Mouse (Mus musculus) heart, embryonic 16.5 days (tissue): Measurements from ENCODE around the gene Ralgps1. TPM values are rescaled to one million over a fixed set of nuclear protein-coding genes. Genes with fewer than 3 reads are reported as not detected.

Experiments
- ATAC-seq: fragments of 200-750 bp; cut with Nextera tagmentation; replicated peaks from 2 replicates; pipeline ENCODE4 v1.8.0; 2017; ENCODE audit warnings: moderate number of reproducible peaks; ENCODE audit not compliant: insufficient read depth, low FRiP score; ENCODE audit errors: extremely low read depth
- H3K27ac ChIP-seq: fragments of 300-500 bp; sonication (generic); 2 replicates; pipeline ENCODE4 v1.5.1; 2014; ENCODE audit warnings: mild to moderate bottlenecking, low read length, control low read depth, moderate library complexity
- H3K27me3 ChIP-seq: fragments of 300-500 bp; sonication (generic); 2 replicates; pipeline ENCODE4 v1.6.1; 2014; ENCODE audit warnings: low read length, mixed read lengths; ENCODE audit not compliant: control insufficient read depth, insufficient read depth
- H3K36me3 ChIP-seq: fragments of 300-500 bp; sonication (generic); 2 replicates; pipeline ENCODE4 v1.6.1; 2014; ENCODE audit not compliant: control insufficient read depth, insufficient read depth
- H3K4me1 ChIP-seq: fragments of 300-500 bp; sonication (generic); 2 replicates; pipeline ENCODE4 v1.6.1; 2014; ENCODE audit warnings: low read length, mixed read lengths; ENCODE audit not compliant: control insufficient read depth, insufficient read depth
- H3K4me2 ChIP-seq: fragments of 300-500 bp; sonication (generic); 2 replicates; pipeline ENCODE4 v1.6.1; 2014; ENCODE audit warnings: low read depth, mild to moderate bottlenecking, control low read depth, low read length
- H3K4me3 ChIP-seq: fragments of 300-500 bp; sonication (generic); 2 replicates; pipeline ENCODE4 v1.5.1; 2014; ENCODE audit warnings: mild to moderate bottlenecking, control low read depth, low read length
- H3K9ac ChIP-seq: fragments of 300-500 bp; sonication (generic); 2 replicates; pipeline ENCODE4 v1.6.1; 2014; ENCODE audit warnings: low read length, control low read depth
- H3K9me3 ChIP-seq: fragments of 300-500 bp; sonication (generic); replicated peaks from 2 replicates; pipeline ENCODE4 v1.6.1; 2016; ENCODE audit warnings: low read length; ENCODE audit not compliant: control insufficient read depth
- WGBS: fragments of 180-500 bp; shearing (Covaris S2); extraction: QIAGEN DNeasy Blood & Tissue Kit; methylation state at CpG from one replicate; pipeline ENCODE4 v1.1.7; 2014; 5-methylcytosine and 5-hydroxymethylcytosine counted together
- polyA plus RNA-seq: library from polyadenylated mRNA; unstranded; fragments of >200 nt; fragmentation: Nextera tagmentation; extraction: Ambion mirVana; gene quantifications from 2 replicates; pipeline ENCODE4 v1.2.1, GENCODE M21; 2015

The Ralgps1 gene
- polyA plus RNA-seq, 1 experiment from 2014 or later, result 4.6 TPM

DNA sequence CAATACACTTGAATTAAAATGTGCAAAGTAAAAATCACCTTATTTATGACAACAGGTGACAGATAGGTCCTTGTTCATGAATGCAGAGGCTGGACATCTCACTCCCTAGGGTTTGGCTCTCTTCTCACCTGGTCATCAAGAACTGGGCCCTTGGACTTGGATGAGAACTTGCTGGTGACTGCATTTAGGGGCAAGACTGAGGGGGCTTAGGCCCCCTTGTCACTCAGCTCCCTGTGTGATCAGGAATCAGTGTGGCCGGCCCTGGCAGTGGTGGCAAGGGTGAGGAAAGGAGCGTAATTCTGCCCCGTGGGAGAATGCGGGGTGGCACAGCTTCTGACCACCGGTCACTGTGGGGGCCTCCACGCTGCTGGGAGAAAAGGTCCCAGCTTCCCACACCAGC lies 234.9 kb downstream of the Ralgps1 start:
- Histone ChIP-seq H3K4me2 (no peak overlapping the region), H3K4me3 (no peak overlapping the region), H3K36me3 (no peaks in the 10 kb centered on the region), H3K27ac (no peak overlapping the region), H3K27me3 (0 out of 2 replicates have a peak, but pooled peaks cover 4% of the 10 kb centered on the region), H3K9ac (no peak overlapping the region), H3K9me3 (no peaks in the 10 kb centered on the region), H3K4me1 (peaks cover 5% of the 10 kb centered on the region)
- ATAC-seq, result no peak
- 87% methylated on average over 6 of the region's 6 CpGs for WGBS

DNA sequence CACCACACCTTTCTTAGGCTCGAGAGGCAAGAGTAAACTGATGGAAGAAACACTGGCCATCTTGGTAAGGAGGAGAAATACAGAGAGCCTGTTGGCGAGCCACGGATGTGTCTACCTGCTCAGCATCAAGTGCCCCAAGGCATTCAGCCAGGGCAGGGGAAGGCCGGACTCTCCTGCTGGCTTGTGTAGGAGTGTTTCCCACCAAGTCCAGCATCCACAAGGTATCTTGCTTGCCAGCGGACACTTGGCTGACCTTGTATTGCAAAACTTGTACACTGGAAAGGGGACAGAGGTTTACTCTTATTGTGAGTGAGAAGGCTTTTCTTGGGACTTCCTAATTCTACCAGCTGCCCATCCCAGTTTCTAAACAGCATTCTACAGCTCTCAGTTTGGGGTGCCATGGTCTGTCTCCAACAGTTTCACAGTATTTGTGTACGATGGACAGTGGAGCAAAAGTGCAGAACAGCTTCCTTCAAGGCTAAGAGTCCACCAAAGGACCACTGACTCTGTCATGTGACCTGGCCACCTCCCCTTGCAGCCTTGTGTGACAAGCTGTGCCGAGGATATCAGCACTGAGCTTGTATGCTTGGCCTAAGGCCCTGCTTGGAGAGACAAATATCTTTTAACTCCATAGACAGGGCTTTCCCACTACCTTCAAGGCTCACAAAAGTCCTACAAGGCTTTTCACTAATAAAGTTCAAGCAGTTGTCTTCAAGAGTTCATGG lies 236.4 kb downstream of the Ralgps1 start:
- no peaks in the 10 kb centered on the region for H3K36me3 ChIP-seq
- no peaks in the 10 kb centered on the region for H3K9me3 ChIP-seq
- no peak overlapping the region for H3K9ac ChIP-seq
- no peak overlapping the region for H3K4me2 ChIP-seq
- H3K4me3 ChIP-seq, result no peak overlapping the region
- 0 out of 2 replicates have a peak, but pooled peaks cover 4% of the 10 kb centered on the region for H3K27me3 ChIP-seq
- no peak for ATAC-seq
- H3K4me1 ChIP-seq, result peaks cover 5% of the 10 kb centered on the region
- H3K27ac ChIP-seq, result no peak overlapping the region
- WGBS, result 61% methylated on average over 7 of the region's 7 CpGs

DNA sequence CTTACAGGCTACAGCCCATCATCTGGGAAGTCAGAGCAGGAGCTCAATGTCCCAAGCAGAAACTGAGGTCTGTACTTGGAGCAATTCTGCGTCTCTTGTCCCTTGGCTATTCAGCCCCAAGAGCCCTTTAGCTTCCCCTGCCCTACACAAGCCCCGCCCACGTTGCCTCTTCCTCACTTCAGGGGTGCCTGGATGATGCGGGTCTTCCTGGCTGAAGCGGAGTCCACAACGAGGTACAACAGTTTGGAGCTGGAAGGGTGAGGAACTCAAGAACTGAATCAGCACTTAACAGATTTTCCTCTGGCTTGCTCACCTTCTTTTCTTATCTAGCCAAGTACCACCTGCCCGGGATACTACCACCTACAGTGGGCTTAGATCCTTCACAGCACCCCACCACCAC lies 239.0 kb downstream of the Ralgps1 start:
- Histone ChIP-seq H3K36me3 (no peaks in the 10 kb centered on the region), H3K27ac (no peak overlapping the region), H3K9ac (no peak overlapping the region), H3K4me2 (no peak overlapping the region), H3K27me3 (0 out of 2 replicates have a peak, but pooled peaks cover 4% of the 10 kb centered on the region), H3K4me1 (peaks cover 13% of the 10 kb centered on the region), H3K4me3 (no peak overlapping the region), H3K9me3 (no peaks in the 10 kb centered on the region)
- no peak for ATAC-seq
- 9% methylated on average over 7 of the region's 7 CpGs for WGBS

DNA sequence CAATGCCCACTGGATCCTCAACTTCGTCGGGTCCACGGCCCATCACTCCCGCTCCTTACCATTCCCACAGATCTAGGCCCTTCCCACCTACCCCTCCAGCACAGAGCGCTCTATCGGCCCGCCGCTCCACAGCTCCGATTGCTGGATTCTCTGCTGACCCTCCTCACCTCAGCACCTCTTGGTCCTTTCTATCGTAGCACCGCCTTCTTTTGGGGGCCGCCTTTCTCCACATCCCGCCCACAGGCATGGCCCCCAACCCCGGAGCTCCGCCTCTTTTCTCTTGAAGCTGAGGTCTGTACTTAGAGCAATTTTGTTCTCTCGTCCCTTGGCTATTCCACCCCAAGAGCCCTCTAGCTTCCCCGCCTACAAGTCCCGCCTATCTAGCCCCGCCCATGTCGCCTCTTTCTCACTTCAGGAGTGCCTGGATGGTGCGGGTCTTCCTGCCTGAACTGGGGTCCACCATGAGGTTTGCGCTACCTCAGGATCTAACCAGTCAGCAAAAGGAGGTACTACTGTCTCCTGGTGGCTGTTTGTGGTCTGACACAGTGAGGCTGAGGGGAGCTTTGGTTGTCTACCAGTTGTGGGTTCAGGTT lies 239.7 kb downstream of the Ralgps1 start, which contains the start of gene Garnl3:
TSS of gene Garnl3 (minus strand) at position 155 of the 593 bp plus-strand sequence.
- H3K9ac ChIP-seq, result peak within 1 kb of the TSS; percentile 51
- H3K36me3 ChIP-seq, result no peaks in the 10 kb centered on the region
- H3K4me2 ChIP-seq, result peak within 1 kb of the TSS; percentile 95
- H3K27me3 ChIP-seq, result 0 out of 2 replicates have a peak, but pooled peaks cover 4% of the 10 kb centered on the region
- peaks cover 13% of the 10 kb centered on the region for H3K4me1 ChIP-seq
- 1% methylated on average over 22 of the region's 22 CpGs for WGBS
- ATAC-seq, result peak; percentile 3
- peak within 1 kb of the TSS; percentile 73 for H3K4me3 ChIP-seq
- no peaks in the 10 kb centered on the region for H3K9me3 ChIP-seq
- peak within 1 kb of the TSS; percentile 76 for H3K27ac ChIP-seq

DNA sequence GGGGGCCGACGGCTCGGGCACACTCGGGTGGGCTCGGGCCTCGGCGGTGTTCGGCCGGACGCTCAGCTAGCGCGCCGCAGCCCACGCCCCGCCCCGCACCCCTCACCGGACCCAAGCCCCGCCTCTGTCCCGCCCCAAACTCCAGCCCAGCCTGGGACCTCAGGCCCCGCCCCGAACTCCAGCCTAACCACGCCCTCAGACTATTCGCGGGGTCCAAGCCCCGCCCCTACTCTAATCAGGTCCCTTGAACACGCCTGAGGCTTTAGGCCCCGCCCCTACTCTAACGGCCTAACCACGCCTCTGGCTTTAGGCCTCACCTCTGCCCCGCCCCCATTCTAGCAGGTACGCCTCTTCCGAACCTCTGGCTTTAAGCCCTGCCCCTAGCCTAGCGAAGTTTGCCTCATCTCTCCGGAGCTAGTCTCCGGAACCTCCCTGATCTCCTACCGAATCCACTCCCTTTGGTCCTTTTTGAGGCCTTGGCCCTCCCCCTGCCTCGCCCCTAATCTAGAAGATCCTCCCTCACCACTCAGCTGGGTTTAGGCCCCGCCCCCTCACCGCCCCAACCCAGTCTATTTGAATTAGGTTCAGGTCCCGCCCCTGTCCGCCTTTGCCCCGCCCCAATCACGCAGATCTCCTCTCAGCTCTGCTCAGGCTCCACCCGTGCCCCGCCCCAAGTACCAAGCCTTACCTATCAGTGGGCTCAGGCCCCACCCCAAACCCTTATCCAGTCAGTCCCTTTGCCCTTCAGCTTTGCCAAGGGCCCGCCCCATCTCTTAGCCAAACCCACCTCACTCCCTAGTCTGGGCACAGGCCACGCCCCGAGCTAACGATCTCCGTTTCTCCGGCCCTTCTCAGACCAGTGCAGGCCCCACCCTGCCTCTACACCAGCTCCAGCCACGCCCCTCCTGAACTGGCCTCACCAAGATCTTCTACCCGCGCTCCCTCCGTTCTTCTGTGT lies 240.5 kb downstream of the Ralgps1 start:
- peak overlapping the region; percentile 73 for H3K4me3 ChIP-seq
- H3K36me3 ChIP-seq, result no peaks in the 10 kb centered on the region
- H3K4me1 ChIP-seq, result peaks cover 13% of the 10 kb centered on the region
- under 1% methylated on average over 54 of the region's 55 CpGs for WGBS
- peak; percentile 91 for ATAC-seq
- peak overlapping the region; percentile 76 for H3K27ac ChIP-seq
- no peaks in the 10 kb centered on the region for H3K9me3 ChIP-seq
- H3K9ac ChIP-seq, result peak overlapping the region; percentile 80
- peak overlapping the region; percentile 95 for H3K4me2 ChIP-seq
- H3K27me3 ChIP-seq, result 0 out of 2 replicates have a peak, but pooled peaks cover 4% of the 10 kb centered on the region

DNA sequence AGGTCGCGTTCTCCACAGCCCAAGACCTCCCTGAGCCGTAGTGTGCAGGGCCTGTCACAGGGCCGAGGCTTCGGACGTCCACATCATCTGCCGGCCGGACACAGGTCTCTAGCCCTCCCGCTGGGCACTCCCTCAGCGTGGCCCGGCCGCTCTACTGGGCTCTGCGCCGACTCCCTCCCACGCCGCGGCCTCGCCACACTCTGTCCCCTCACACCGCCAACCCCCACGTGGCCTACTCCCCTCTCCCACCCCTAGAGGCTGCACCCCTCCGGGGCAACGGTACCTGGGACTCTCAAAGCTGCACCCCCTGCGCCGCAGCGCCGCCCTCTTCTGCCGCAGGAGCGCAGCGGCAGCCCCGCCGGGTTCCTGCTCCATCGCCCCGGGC lies 241.2 kb downstream of the Ralgps1 start:
- no peak; the same call in none of the 2 replicates for ATAC-seq
- Histone ChIP-seq H3K4me2 (peak overlapping the region; percentile 95), H3K27ac (0 out of 2 replicates have a peak overlapping the region, but pooled peaks have one; percentile 36), H3K4me3 (peak overlapping the region; percentile 73), H3K4me1 (peaks cover 13% of the 10 kb centered on the region), H3K9ac (peak overlapping the region; percentile 80), H3K9me3 (no peaks in the 10 kb centered on the region), H3K27me3 (0 out of 2 replicates have a peak, but pooled peaks cover 4% of the 10 kb centered on the region), H3K36me3 (no peaks in the 10 kb centered on the region)
- under 1% methylated on average over 33 of the region's 33 CpGs for WGBS

DNA sequence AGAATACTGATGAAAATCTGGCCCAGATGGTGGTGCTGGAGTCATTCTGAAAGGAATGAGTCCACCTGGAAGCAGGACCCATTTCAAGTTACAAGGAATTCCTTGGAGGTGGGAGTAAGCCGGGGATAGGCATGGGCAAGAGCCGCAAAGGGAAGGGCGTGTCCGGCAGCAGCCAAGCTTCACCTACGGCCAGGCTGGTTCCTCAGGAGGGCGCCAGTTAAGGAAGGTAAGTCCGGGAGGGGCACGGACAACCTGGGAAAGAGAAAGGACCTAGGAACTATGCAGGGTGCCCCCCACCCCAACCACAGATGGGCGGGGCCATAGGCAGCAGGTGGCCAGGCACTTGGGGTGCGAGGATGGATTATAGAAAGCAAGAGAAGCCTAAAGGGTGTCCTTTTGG lies 241.6 kb downstream of the Ralgps1 start:
- Histone ChIP-seq H3K27me3 (0 out of 2 replicates have a peak, but pooled peaks cover 4% of the 10 kb centered on the region), H3K36me3 (no peaks in the 10 kb centered on the region), H3K4me3 (peak overlapping the region; percentile 73), H3K9ac (peak overlapping the region; percentile 80), H3K4me1 (peaks cover 13% of the 10 kb centered on the region), H3K27ac (no peak overlapping the region), H3K9me3 (no peaks in the 10 kb centered on the region), H3K4me2 (peak overlapping the region; percentile 95)
- 4% methylated on average over 10 of the region's 10 CpGs for WGBS
- ATAC-seq, result no peak

DNA sequence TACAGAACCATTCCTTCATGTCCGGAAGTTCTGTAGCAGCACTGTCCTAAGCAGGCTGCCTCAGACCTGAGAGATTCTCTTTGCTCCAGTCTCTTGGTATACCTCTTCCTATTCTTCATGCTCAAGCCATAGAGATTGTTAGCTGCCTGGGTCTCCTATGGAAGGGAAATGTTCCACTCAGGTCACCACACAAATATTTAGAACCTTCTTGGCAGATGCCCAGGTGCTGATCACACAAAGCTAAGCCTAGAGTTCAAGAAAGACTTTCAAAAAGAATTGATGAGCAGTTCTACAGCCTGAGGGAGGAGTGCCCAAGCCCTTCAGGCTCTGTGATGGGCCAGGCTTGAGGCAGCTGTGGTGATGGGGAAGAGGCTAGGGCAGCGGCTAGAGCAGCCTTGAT lies 242.3 kb downstream of the Ralgps1 start:
- Histone ChIP-seq H3K9me3 (no peaks in the 10 kb centered on the region), H3K27me3 (0 out of 2 replicates have a peak, but pooled peaks cover 4% of the 10 kb centered on the region), H3K36me3 (no peaks in the 10 kb centered on the region), H3K27ac (no peak overlapping the region), H3K4me2 (no peak overlapping the region), H3K9ac (no peak overlapping the region), H3K4me1 (peaks cover 13% of the 10 kb centered on the region), H3K4me3 (no peak overlapping the region)
- no peak for ATAC-seq
- 65% methylated on average over 2 of the region's 2 CpGs for WGBS
